ENCODE assay signal across 9 mouse cellular contexts in the genomic region with DNA sequence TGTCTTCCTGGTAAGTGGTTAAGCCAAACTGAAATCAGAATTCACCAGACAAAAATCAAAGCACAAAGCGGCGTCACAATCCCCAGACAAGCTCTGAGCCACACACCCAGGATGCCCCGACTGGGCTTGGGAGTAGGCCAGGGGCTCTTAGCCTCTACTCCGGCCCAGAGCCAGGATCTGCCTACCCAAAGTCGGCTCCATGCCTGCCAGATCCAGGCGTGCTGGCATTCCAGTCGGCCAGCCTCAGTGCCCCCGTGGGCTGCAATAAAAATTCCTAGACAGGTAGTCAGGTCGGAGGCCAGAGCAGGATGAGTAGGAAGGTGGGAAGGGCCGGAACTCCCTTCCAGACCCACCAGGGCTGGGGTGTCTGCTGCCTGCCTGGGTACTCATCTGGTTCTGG. TPM values are rescaled to one million over a fixed set of nuclear protein-coding genes. Genes with fewer than 3 reads are reported as not detected.
DNase-seq lines count a peak whose midpoint lies in the region; ATAC-seq and TF ChIP-seq lines count a peak whose summit lies in the region.
"Had no signal": no experiment of that assay in that cellular context is flagged by ENCODE, and none has a peak within 500 bp of the region (broad histone marks: within the 10 kb centered on the region; RNA-seq: fewer than 3 reads in every experiment).

No protein-coding gene starts in this region.

- DNase-seq in adrenal gland, postnatal 14 days: peak; percentile 58
- DNase-seq in adrenal gland, adult 8-10 months: no peak
- DNase-seq in kidney, adult 18-20 months: peak; percentile 66
- no peak for DNase-seq in frontal cortex, adult 2 months (ENCODE audit: extremely low spot score in 1 of 2, low spot score in 1 of 2)
- DNase-seq: B cell, adult 2 months had no signal

- H3K27ac ChIP-seq in kidney, embryonic 15.5 days: no peak overlapping the region; the same call in 1 of the 2 replicates
- H3K27ac ChIP-seq in embryonic fibroblast, embryonic 13.5 days (ENCODE audit: insufficient read depth, low read length): peak overlapping the region; percentile 82
- H3K27ac ChIP-seq in limb, embryonic 12.5 days: peak overlapping the region; percentile 56; the same call in 1 of the 2 replicates

- H3K4me1 ChIP-seq in kidney, embryonic 15.5 days: peaks cover 92% of the 10 kb centered on the region
- peaks cover 69% of the 10 kb centered on the region for H3K4me1 ChIP-seq in embryonic fibroblast, embryonic 13.5 days (ENCODE audit: control insufficient read depth, insufficient read depth, low read length)
- peaks cover 89% of the 10 kb centered on the region for H3K4me1 ChIP-seq in limb, embryonic 12.5 days (replicated peaks)

- H3K27me3 ChIP-seq in kidney, embryonic 15.5 days: no peaks in the 10 kb centered on the region
- no peaks in the 10 kb centered on the region for H3K27me3 ChIP-seq in limb, embryonic 12.5 days

- no peaks in the 10 kb centered on the region for H3K9me3 ChIP-seq in kidney, embryonic 15.5 days (replicated peaks)
- no peaks in the 10 kb centered on the region for H3K9me3 ChIP-seq in limb, embryonic 12.5 days

- no peak overlapping the region for H3K4me3 ChIP-seq in kidney, embryonic 15.5 days (replicated peaks)
- no peak overlapping the region for H3K4me3 ChIP-seq in embryonic fibroblast, embryonic 13.5 days (ENCODE audit: insufficient read depth, low read length)
- H3K4me3 ChIP-seq in limb, embryonic 12.5 days (replicated peaks): no peak overlapping the region

- WGBS in kidney, embryonic 15.5 days: 57% methylated on average over 10 of the region's 10 CpGs
- WGBS in limb, embryonic 12.5 days: 52% methylated on average over 10 of the region's 10 CpGs

- ATAC-seq in kidney, embryonic 15.5 days (replicated peaks; ENCODE audit: low FRiP score): no peak
- ATAC-seq in limb, embryonic 12.5 days (ENCODE audit: insufficient number of reproducible peaks, insufficient read depth, low FRiP score, low TSS enrichment, low read depth): no peak
- no peak for ATAC-seq in granulocyte monocyte progenitor cell, adult 5-6 weeks (replicated peaks; ENCODE audit: poor library complexity, severe bottlenecking)

- no peak for TF ChIP-seq CTCF in embryonic fibroblast, embryonic 13.5 days (IDR thresholded peaks at IDR 0.05; ENCODE audit: borderline replicate concordance, insufficient read depth, low read length)

- H3K36me3 ChIP-seq in kidney, embryonic 15.5 days: no peaks in the 10 kb centered on the region
- H3K36me3 ChIP-seq in limb, embryonic 12.5 days: no peaks in the 10 kb centered on the region

- TF ChIP-seq POLR2A in embryonic fibroblast, embryonic 13.5 days (IDR thresholded peaks at IDR 0.05; ENCODE audit: low read depth, low read length): no peak

- no peak overlapping the region for H3K9ac ChIP-seq in kidney, embryonic 15.5 days
- no peak overlapping the region for H3K9ac ChIP-seq in limb, embryonic 12.5 days (replicated peaks)

- no peak overlapping the region for H3K4me2 ChIP-seq in kidney, embryonic 15.5 days
- H3K4me2 ChIP-seq in limb, embryonic 12.5 days: no peak overlapping the region

RNA-seq across cellular contexts. Expression of a gene that starts 14.8 kb away (rescaled TPM):
- 58.4 and 117 TPM in 2 replicates for total RNA-seq in adrenal gland, postnatal 14 days (2021)
- total RNA-seq in adrenal gland, adult 8-10 months (2022): 10 to 100 TPM; 29.4 to 57.0 (median 38.3) TPM
- polyA plus RNA-seq in kidney, embryonic 15.5 days (2015; fragmentation: Nextera tagmentation; extraction: Ambion mirVana): 4.0 and 4.5 TPM in 2 replicates
- 141 and 142 TPM in 2 replicates for polyA plus RNA-seq in embryonic fibroblast, embryonic 13.5 days (2011; ENCODE audit: insufficient read length, low read depth, missing spikeins)
- polyA plus RNA-seq in limb, embryonic 12.5 days (2016; fragmentation: Nextera tagmentation; extraction: Ambion mirVana): 3.3 and 4.0 TPM in 2 replicates
- polyA plus RNA-seq in frontal cortex, adult 2 months (2012; rRNA removed): 40.4 and 57.2 TPM in 2 replicates
- total RNA-seq in granulocyte monocyte progenitor cell, adult 5-6 weeks (2014; fragmentation: Nextera tagmentation): 0.45 TPM in 1 of 2 replicates, not detected in the other
- not detected in 2 replicates for total RNA-seq in granulocyte monocyte progenitor cell, adult 5-6 weeks (2017)

RNA-seq across cellular contexts. Expression of a gene that starts 42.8 kb away (rescaled TPM):
- 2.6 and 4.3 TPM in 2 replicates for total RNA-seq in adrenal gland, postnatal 14 days (2021)
- 1 to 10 TPM; 1.1 to 5.3 (median 2.5) TPM for total RNA-seq in adrenal gland, adult 8-10 months (2022)
- 0.40 and 0.64 TPM in 2 replicates for polyA plus RNA-seq in kidney, embryonic 15.5 days (2015; fragmentation: Nextera tagmentation; extraction: Ambion mirVana)
- polyA plus RNA-seq in embryonic fibroblast, embryonic 13.5 days (2011; ENCODE audit: insufficient read length, low read depth, missing spikeins): 2.6 and 5.6 TPM in 2 replicates
- polyA plus RNA-seq in limb, embryonic 12.5 days (2016; fragmentation: Nextera tagmentation; extraction: Ambion mirVana): not detected in 2 replicates
- 0.40 and 1.1 TPM in 2 replicates for polyA plus RNA-seq in frontal cortex, adult 2 months (2012; rRNA removed)
- 1.8 and 5.0 TPM in 2 replicates for total RNA-seq in granulocyte monocyte progenitor cell, adult 5-6 weeks (2014; fragmentation: Nextera tagmentation)
- total RNA-seq in granulocyte monocyte progenitor cell, adult 5-6 weeks (2017): 1.2 and 5.3 TPM in 2 replicates

Comparison
In these comparisons a context has a peak if more than half of its experiments do, and no peak if none do; other contexts are left out.
1. DNase-seq: peak in adrenal gland, postnatal 14 days (single experiment) and kidney, adult 18-20 months (single experiment); none in adrenal gland, adult 8-10 months (single experiment) and frontal cortex, adult 2 months (0 of 2).